Mouse (Mus musculus) midbrain, embryonic 12.5 days (tissue): ENCODE measurements around the gene Adam12. TPM values are rescaled to one million over a fixed set of nuclear protein-coding genes. Genes with fewer than 3 reads are reported as not detected.
A peak's percentile ranks its signal among the peaks of the same experiment; 100 is the strongest.

ENCODE experiments used
- ATAC-seq: fragments of 200-750 bp; cut with Nextera tagmentation; 2 replicates; pipeline ENCODE4 v1.8.0; 2017; ENCODE audit warnings: low read depth, moderate TSS enrichment, moderate library complexity; ENCODE audit not compliant: low FRiP score
- H3K27ac ChIP-seq: fragments of 300-500 bp; sonication (generic); replicated peaks from 2 replicates; pipeline ENCODE4 v1.5.1; 2016; ENCODE audit warnings: mild to moderate bottlenecking
- H3K27me3 ChIP-seq: fragments of 300-500 bp; sonication (generic); 2 replicates; pipeline ENCODE4 v1.6.1; 2016; ENCODE audit warnings: mild to moderate bottlenecking
- H3K36me3 ChIP-seq: fragments of 300-500 bp; sonication (generic); 2 replicates; pipeline ENCODE4 v1.6.1; 2016
- H3K4me1 ChIP-seq: fragments of 300-500 bp; sonication (generic); 2 replicates; pipeline ENCODE4 v1.6.1; 2016
- H3K4me2 ChIP-seq: fragments of 300-500 bp; sonication (generic); replicated peaks from 2 replicates; pipeline ENCODE4 v1.6.1; 2016; ENCODE audit warnings: mild to moderate bottlenecking, moderate library complexity
- H3K4me3 ChIP-seq: fragments of 300-500 bp; sonication (generic); 2 replicates; pipeline ENCODE4 v1.5.1; 2016; ENCODE audit warnings: mild to moderate bottlenecking
- H3K9ac ChIP-seq: fragments of 300-500 bp; sonication (generic); replicated peaks from 2 replicates; pipeline ENCODE4 v1.6.1; 2016; ENCODE audit warnings: mild to moderate bottlenecking, moderate library complexity
- H3K9me3 ChIP-seq: fragments of 300-500 bp; sonication (generic); 2 replicates; pipeline ENCODE4 v1.6.1; 2016; ENCODE audit warnings: mild to moderate bottlenecking
- WGBS: fragments of 180-500 bp; shearing (Covaris S2); methylation state at CpG from one replicate; pipeline ENCODE4 v1.1.7; 2016; 5-methylcytosine and 5-hydroxymethylcytosine counted together
- polyA plus RNA-seq: library from polyadenylated mRNA; unstranded; fragments of >200 nt; fragmentation: Nextera tagmentation; extraction: Ambion mirVana; gene quantifications from 2 replicates; pipeline ENCODE4 v1.2.1, GENCODE M21; 2016

Gene Adam12
- polyA plus RNA-seq, 1 experiment from 2014 or later: 3.0 TPM

GRCm38 (mm10) chr7:134050371-134050770, 181.6 kb downstream of the Adam12 start:
- H3K36me3 ChIP-seq: no peaks in the 10 kb centered on the region
- no peak for ATAC-seq
- H3K9ac ChIP-seq: no peak overlapping the region
- no peak overlapping the region for H3K4me3 ChIP-seq
- H3K27me3 ChIP-seq: no peaks in the 10 kb centered on the region
- H3K4me2 ChIP-seq: no peak overlapping the region
- no peak overlapping the region for H3K27ac ChIP-seq
- H3K4me1 ChIP-seq: no peaks in the 10 kb centered on the region
- H3K9me3 ChIP-seq: no peaks in the 10 kb centered on the region
- WGBS: 90% methylated on average over 1 of the region's 1 CpGs

GRCm38 (mm10) chr7:134046376-134046775, 185.6 kb downstream of the Adam12 start:
- H3K27ac ChIP-seq: no peak overlapping the region
- 86% methylated on average over 3 of the region's 3 CpGs for WGBS
- ATAC-seq: no peak
- H3K36me3 ChIP-seq: no peaks in the 10 kb centered on the region
- no peak overlapping the region for H3K4me2 ChIP-seq
- H3K4me3 ChIP-seq: no peak overlapping the region
- H3K9ac ChIP-seq: no peak overlapping the region
- no peaks in the 10 kb centered on the region for H3K4me1 ChIP-seq
- no peaks in the 10 kb centered on the region for H3K9me3 ChIP-seq
- H3K27me3 ChIP-seq: no peaks in the 10 kb centered on the region

GRCm38 (mm10) chr7:134043576-134043975, 188.4 kb downstream of the Adam12 start:
- no peak overlapping the region for H3K9ac ChIP-seq
- ATAC-seq: no peak
- H3K4me1 ChIP-seq: no peaks in the 10 kb centered on the region

GRCm38 (mm10) chr7:134042614-134043013, 189.3 kb downstream of the Adam12 start:
- Histone ChIP-seq H3K27ac (no peak overlapping the region), H3K9ac (no peak overlapping the region), H3K9me3 (no peaks in the 10 kb centered on the region), H3K4me3 (no peak overlapping the region), H3K4me1 (no peaks in the 10 kb centered on the region), H3K4me2 (no peak overlapping the region), H3K36me3 (no peaks in the 10 kb centered on the region), H3K27me3 (no peaks in the 10 kb centered on the region)
- no peak for ATAC-seq

More at GRCm38 (mm10) chr7:134043576-134043975, 188.4 kb downstream of the Adam12 start:
- H3K9me3 ChIP-seq: no peaks in the 10 kb centered on the region
- no peaks in the 10 kb centered on the region for H3K27me3 ChIP-seq
- no peaks in the 10 kb centered on the region for H3K36me3 ChIP-seq
- no peak overlapping the region for H3K27ac ChIP-seq
- H3K4me2 ChIP-seq: no peak overlapping the region
- no peak overlapping the region for H3K4me3 ChIP-seq

- no peak overlapping the region for H3K27ac ChIP-seq
- H3K9me3 ChIP-seq: no peaks in the 10 kb centered on the region
- no peak for ATAC-seq
- H3K36me3 ChIP-seq: no peaks in the 10 kb centered on the region
- peaks cover 20% of the 10 kb centered on the region for H3K27me3 ChIP-seq
- H3K9ac ChIP-seq: no peak overlapping the region
- 0 out of 2 replicates have a peak, but pooled peaks cover 5% of the 10 kb centered on the region for H3K4me1 ChIP-seq
- H3K4me3 ChIP-seq: no peak overlapping the region
- WGBS: 93% methylated on average over 2 of the region's 2 CpGs
- no peak overlapping the region for H3K4me2 ChIP-seq
Observed at GRCm38 (mm10) chr7:134033939-134034338, 198.0 kb downstream of the Adam12 start.

GRCm38 (mm10) chr7:134032959-134033366, 199.0 kb downstream of the Adam12 start:
- Histone ChIP-seq H3K9me3 (no peaks in the 10 kb centered on the region), H3K4me3 (no peak overlapping the region), H3K4me1 (0 out of 2 replicates have a peak, but pooled peaks cover 5% of the 10 kb centered on the region), H3K27me3 (peaks cover 24% of the 10 kb centered on the region), H3K27ac (no peak overlapping the region), H3K4me2 (no peak overlapping the region), H3K9ac (no peak overlapping the region), H3K36me3 (no peaks in the 10 kb centered on the region)
- ATAC-seq: no peak
- WGBS: 40% methylated on average over 6 of the region's 6 CpGs

- 87% methylated on average over 6 of the region's 6 CpGs for WGBS
- peaks cover 24% of the 10 kb centered on the region for H3K27me3 ChIP-seq
- no peak overlapping the region for H3K4me3 ChIP-seq
- H3K4me2 ChIP-seq: no peak overlapping the region
- ATAC-seq: no peak
- H3K4me1 ChIP-seq: peaks cover 11% of the 10 kb centered on the region
- H3K9me3 ChIP-seq: no peaks in the 10 kb centered on the region
- no peaks in the 10 kb centered on the region for H3K36me3 ChIP-seq
- H3K27ac ChIP-seq: no peak overlapping the region
- H3K9ac ChIP-seq: no peak overlapping the region
Observed at GRCm38 (mm10) chr7:134031787-134032186, 200.2 kb downstream of the Adam12 start.

- Histone ChIP-seq H3K4me3 (no peak overlapping the region), H3K27me3 (peaks cover 24% of the 10 kb centered on the region), H3K9ac (no peak overlapping the region), H3K36me3 (no peaks in the 10 kb centered on the region), H3K27ac (no peak overlapping the region), H3K4me1 (peaks cover 16% of the 10 kb centered on the region), H3K4me2 (no peak overlapping the region), H3K9me3 (no peaks in the 10 kb centered on the region)
- WGBS: 71% methylated on average over 2 of the region's 2 CpGs
- no peak for ATAC-seq
Observed at GRCm38 (mm10) chr7:134031256-134031655, 200.7 kb downstream of the Adam12 start.

- H3K9ac ChIP-seq: no peak overlapping the region
- ATAC-seq: no peak
- no peaks in the 10 kb centered on the region for H3K36me3 ChIP-seq
- H3K4me3 ChIP-seq: no peak overlapping the region
- H3K4me1 ChIP-seq: peaks cover 19% of the 10 kb centered on the region
- no peak overlapping the region for H3K27ac ChIP-seq
- 78% methylated on average over 7 of the region's 7 CpGs for WGBS
- no peak overlapping the region for H3K4me2 ChIP-seq
- peaks cover 36% of the 10 kb centered on the region for H3K27me3 ChIP-seq
- H3K9me3 ChIP-seq: no peaks in the 10 kb centered on the region
Observed at GRCm38 (mm10) chr7:134028281-134028830, 203.6 kb downstream of the Adam12 start.

GRCm38 (mm10) chr7:134027020-134027415, 204.9 kb downstream of the Adam12 start:
- no peaks in the 10 kb centered on the region for H3K9me3 ChIP-seq
- H3K4me1 ChIP-seq: peaks cover 19% of the 10 kb centered on the region
- H3K9ac ChIP-seq: no peak overlapping the region
- peaks cover 36% of the 10 kb centered on the region for H3K27me3 ChIP-seq
- peak; percentile 49; the same call in 1 of the 2 replicates for ATAC-seq
- H3K27ac ChIP-seq: 0 out of 2 replicates have a peak overlapping the region, but pooled peaks have one; percentile 12
- WGBS: 6% methylated on average over 5 of the region's 5 CpGs
- no peaks in the 10 kb centered on the region for H3K36me3 ChIP-seq
- H3K4me3 ChIP-seq: no peak overlapping the region
- no peak overlapping the region for H3K4me2 ChIP-seq

GRCm38 (mm10) chr7:134026200-134027019, 205.5 kb downstream of the Adam12 start:
- H3K4me1 ChIP-seq: peaks cover 19% of the 10 kb centered on the region
- H3K9me3 ChIP-seq: no peaks in the 10 kb centered on the region
- no peak overlapping the region for H3K4me3 ChIP-seq
- no peak overlapping the region for H3K9ac ChIP-seq
- no peak overlapping the region for H3K4me2 ChIP-seq
- peaks cover 33% of the 10 kb centered on the region for H3K27me3 ChIP-seq
- 0 out of 2 replicates have a peak overlapping the region, but pooled peaks have one; percentile 12 for H3K27ac ChIP-seq
- H3K36me3 ChIP-seq: no peaks in the 10 kb centered on the region
- ATAC-seq: no peak
- 40% methylated on average over 16 of the region's 16 CpGs for WGBS

GRCm38 (mm10) chr7:134022157-134022885, 209.6 kb downstream of the Adam12 start:
- 75% methylated on average over 2 of the region's 2 CpGs for WGBS

More at GRCm38 (mm10) chr7:134022157-134022885, 209.6 kb downstream of the Adam12 start:
- no peaks in the 10 kb centered on the region for H3K36me3 ChIP-seq
- H3K4me1 ChIP-seq: peaks cover 13% of the 10 kb centered on the region; the same call in 1 of the 2 replicates
- no peak for ATAC-seq
- H3K4me3 ChIP-seq: no peak overlapping the region
- H3K4me2 ChIP-seq: no peak overlapping the region
- H3K9me3 ChIP-seq: no peaks in the 10 kb centered on the region
- no peak overlapping the region for H3K9ac ChIP-seq
- peaks cover 12% of the 10 kb centered on the region for H3K27me3 ChIP-seq
- no peak overlapping the region for H3K27ac ChIP-seq
